20 mouse cellular contexts compared by ENCODE assay signal in the genomic region with DNA sequence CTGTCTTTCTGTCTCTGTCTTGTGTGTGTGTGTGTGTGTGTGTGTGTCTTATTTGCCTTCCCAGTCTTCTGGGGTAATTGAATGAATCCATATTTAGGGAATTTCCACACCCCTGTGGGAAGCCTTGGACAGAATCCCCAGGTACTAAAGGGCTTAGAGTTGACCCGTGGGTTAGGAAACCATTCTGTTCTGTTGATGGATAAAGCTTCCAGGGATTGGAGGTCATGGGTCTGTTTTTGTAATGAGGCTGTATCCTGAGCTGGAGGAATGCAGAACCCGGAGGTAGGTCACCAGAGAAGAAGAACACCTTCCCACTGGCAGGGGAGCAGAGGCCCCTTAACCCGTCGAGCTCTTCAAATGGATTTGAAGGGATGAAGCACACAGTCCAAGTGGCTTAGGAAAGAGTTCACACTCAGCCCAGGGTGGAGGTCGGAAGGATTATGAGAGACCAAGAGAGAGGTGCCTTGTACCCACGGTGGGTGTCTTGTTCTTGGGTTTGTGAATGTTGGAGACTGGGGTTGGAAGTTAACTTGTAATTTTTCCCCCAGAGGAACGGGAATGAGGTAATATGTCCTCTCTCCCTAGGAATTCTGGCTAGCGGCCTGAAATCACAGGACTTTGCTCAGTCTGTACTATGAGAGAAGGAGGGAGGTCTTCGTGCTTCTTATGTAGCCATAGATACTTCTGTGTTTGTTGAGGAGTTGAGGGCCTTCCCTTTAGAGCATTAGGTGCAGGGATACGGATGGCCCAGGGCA. TPM values are rescaled to one million over a fixed set of nuclear protein-coding genes. Genes with fewer than 3 reads are reported as not detected.
DNase-seq lines count a peak whose midpoint lies in the region; ATAC-seq and TF ChIP-seq lines count a peak whose summit lies in the region.
"Had no signal": no experiment of that assay in that cellular context is flagged by ENCODE, and none has a peak within 500 bp of the region (broad histone marks: within the 10 kb centered on the region; RNA-seq: fewer than 3 reads in every experiment).

No protein-coding gene starts in this region.

- no peak for TF ChIP-seq POLR2A in limb, embryonic 14.5 days (IDR thresholded peaks at IDR 0.05; ENCODE audit: borderline replicate concordance, extremely low read depth, insufficient read depth, insufficient read length)

- H3K27me3 ChIP-seq in limb, embryonic 14.5 days (ENCODE audit: control insufficient read depth, insufficient read depth, low read length), result no peaks in the 10 kb centered on the region; the same call in 1 of the 2 replicates
- H3K27me3 ChIP-seq in limb, embryonic 10.5 days (ENCODE audit: low read depth, poor library complexity, severe bottlenecking), result no peaks in the 10 kb centered on the region
- H3K27me3 ChIP-seq in kidney, postnatal 0 days (ENCODE audit: insufficient read depth, low read length), result no peaks in the 10 kb centered on the region
- H3K27me3 ChIP-seq in liver, embryonic 16.5 days (ENCODE audit: control insufficient read depth, insufficient read depth, low read depth, low read length), result no peaks in the 10 kb centered on the region
- H3K27me3 ChIP-seq: embryonic facial prominence, embryonic 15.5 days; lung, embryonic 15.5 days; midbrain, embryonic 15.5 days had no signal

- 0 out of 2 replicates have a peak, but pooled peaks cover 4% of the 10 kb centered on the region for H3K4me1 ChIP-seq in limb, embryonic 14.5 days (ENCODE audit: control insufficient read depth, insufficient read depth, low read length)
- H3K4me1 ChIP-seq in limb, embryonic 10.5 days, result peaks cover 14% of the 10 kb centered on the region
- H3K4me1 ChIP-seq in kidney, postnatal 0 days (replicated peaks; ENCODE audit: insufficient read depth, low read length), result peaks cover 7% of the 10 kb centered on the region; the same call in 1 of the 2 replicates
- no peaks in the 10 kb centered on the region; the same call in none of the 2 replicates for H3K4me1 ChIP-seq in liver, embryonic 16.5 days (ENCODE audit: control insufficient read depth, low read depth, low read length)
- H3K4me1 ChIP-seq: lung, embryonic 15.5 days; midbrain, embryonic 15.5 days had no signal

- TF ChIP-seq CTCF in kidney, postnatal 0 days (IDR thresholded peaks at IDR 0.05; ENCODE audit: low read depth), result no peak

- H3K4me3 ChIP-seq in limb, embryonic 14.5 days (replicated peaks; ENCODE audit: low read length), result no peak overlapping the region
- H3K4me3 ChIP-seq in limb, embryonic 10.5 days, result no peak overlapping the region
- H3K4me3 ChIP-seq in kidney, postnatal 0 days (replicated peaks; ENCODE audit: low read depth, low read length), result no peak overlapping the region
- no peak overlapping the region for H3K4me3 ChIP-seq in liver, embryonic 16.5 days (ENCODE audit: low read depth, low read length)
- H3K4me3 ChIP-seq: embryonic facial prominence, embryonic 15.5 days; forebrain, embryonic 10.5 days; lung, embryonic 15.5 days; midbrain, embryonic 15.5 days had no signal

- 0 out of 2 replicates have a peak, but pooled peaks have one; percentile 34 for ATAC-seq in limb, embryonic 14.5 days (ENCODE audit: low FRiP score, low read depth)
- no peak; the same call in 1 of the 2 replicates for ATAC-seq in kidney, postnatal 0 days (replicated peaks; ENCODE audit: low FRiP score, low read depth)
- peak; percentile 26; the same call in 1 of the 2 replicates for ATAC-seq in liver, embryonic 16.5 days (ENCODE audit: low read depth)
- ATAC-seq: hindbrain, postnatal 0 days; midbrain, embryonic 15.5 days had no signal

- DNase-seq in adrenal gland, postnatal 14 days, result peak; percentile 49
- no peak for DNase-seq in adrenal gland, adult 18-20 months (ENCODE audit: low spot score in 2 of 2)
- peak; percentile 13 for DNase-seq in limb, embryonic 14.5 days (ENCODE audit: low spot score)
- DNase-seq in limb, embryonic 10.5 days (ENCODE audit: low spot score), result no peak
- peak; percentile 50 for DNase-seq in kidney, postnatal 0 days (ENCODE audit: low spot score)
- DNase-seq in adipocyte (ENCODE audit: low spot score), result no peak
- DNase-seq in cerebellum, postnatal 25 days, result no peak
- DNase-seq: adrenal gland, adult 2 months; cerebellum, adult 9-10 months; gastrocnemius, postnatal 10 days had no signal

- H3K36me3 ChIP-seq in limb, embryonic 14.5 days (ENCODE audit: control insufficient read depth, insufficient read depth, low read length), result no peaks in the 10 kb centered on the region
- no peaks in the 10 kb centered on the region for H3K36me3 ChIP-seq in limb, embryonic 10.5 days
- H3K36me3 ChIP-seq in kidney, postnatal 0 days (ENCODE audit: insufficient read depth, low read length), result no peaks in the 10 kb centered on the region
- no peaks in the 10 kb centered on the region for H3K36me3 ChIP-seq in liver, embryonic 16.5 days (ENCODE audit: control insufficient read depth, insufficient read depth)
- H3K36me3 ChIP-seq: embryonic facial prominence, embryonic 15.5 days; forebrain, embryonic 10.5 days; lung, embryonic 15.5 days; midbrain, embryonic 15.5 days had no signal

- 66% methylated on average over 10 of the region's 10 CpGs for WGBS in limb, embryonic 14.5 days
- 77% methylated on average over 10 of the region's 10 CpGs for WGBS in limb, embryonic 10.5 days
- 59% methylated on average over 10 of the region's 10 CpGs for WGBS in kidney, postnatal 0 days
- 47% methylated on average over 10 of the region's 10 CpGs for WGBS in liver, embryonic 16.5 days (ENCODE audit: insufficient replicate concordance)

- no peaks in the 10 kb centered on the region for H3K9me3 ChIP-seq in limb, embryonic 14.5 days (ENCODE audit: control insufficient read depth, low read length)
- no peaks in the 10 kb centered on the region for H3K9me3 ChIP-seq in limb, embryonic 10.5 days (replicated peaks)
- H3K9me3 ChIP-seq in kidney, postnatal 0 days (replicated peaks; ENCODE audit: low read length), result no peaks in the 10 kb centered on the region
- no peaks in the 10 kb centered on the region for H3K9me3 ChIP-seq in liver, embryonic 16.5 days (replicated peaks; ENCODE audit: control insufficient read depth, low read length)
- H3K9me3 ChIP-seq: embryonic facial prominence, embryonic 15.5 days; forebrain, embryonic 10.5 days; lung, embryonic 15.5 days; midbrain, embryonic 15.5 days had no signal

- no peak overlapping the region for H3K4me2 ChIP-seq in limb, embryonic 14.5 days (replicated peaks; ENCODE audit: low read depth, low read length, severe bottlenecking)
- H3K4me2 ChIP-seq in kidney, postnatal 0 days (ENCODE audit: low read length), result no peak overlapping the region
- no peak overlapping the region for H3K4me2 ChIP-seq in liver, embryonic 16.5 days (ENCODE audit: low read depth, low read length)
- H3K4me2 ChIP-seq: embryonic facial prominence, embryonic 15.5 days; heart, embryonic 11.5 days; lung, embryonic 15.5 days; midbrain, embryonic 15.5 days had no signal

- no peak overlapping the region for H3K9ac ChIP-seq in limb, embryonic 14.5 days (ENCODE audit: low read depth, low read length, severe bottlenecking)
- no peak overlapping the region for H3K9ac ChIP-seq in kidney, postnatal 0 days (ENCODE audit: low read depth, low read length)
- no peak overlapping the region for H3K9ac ChIP-seq in liver, embryonic 16.5 days (ENCODE audit: low read depth, low read length)
- H3K9ac ChIP-seq: embryonic facial prominence, embryonic 15.5 days; lung, embryonic 15.5 days; midbrain, embryonic 15.5 days had no signal

- no peak overlapping the region for H3K27ac ChIP-seq in limb, embryonic 14.5 days (replicated peaks; ENCODE audit: low read depth, low read length)
- no peak overlapping the region for H3K27ac ChIP-seq in limb, embryonic 10.5 days
- H3K27ac ChIP-seq in kidney, postnatal 0 days, result peak overlapping the region; percentile 56
- peak overlapping the region; percentile 71 for H3K27ac ChIP-seq in liver, embryonic 16.5 days (ENCODE audit: low read length)
- H3K27ac ChIP-seq: embryonic facial prominence, embryonic 15.5 days; forebrain, embryonic 10.5 days; hindbrain, postnatal 0 days; lung, embryonic 15.5 days; midbrain, embryonic 15.5 days had no signal

RNA-seq across cellular contexts. Expression of gene Slc6a13, which starts 3.6 kb away (rescaled TPM):
- total RNA-seq in adrenal gland, postnatal 14 days (2021), result 3.2 and 17.9 TPM in 2 replicates
- total RNA-seq in adrenal gland, adult 18-20 months (2021), result 1 to 10 TPM in 1 of 2 experiments, under 1 TPM in 1; 0.83 to 6.6 TPM
- polyA plus RNA-seq in limb, embryonic 14.5 days (2012; rRNA removed), result 3.2 and 3.3 TPM in 2 replicates
- polyA plus RNA-seq in limb, embryonic 14.5 days (2014; fragmentation: Nextera tagmentation; extraction: Ambion mirVana), result 2.4 and 2.6 TPM in 2 replicates
- 1.1 and 1.7 TPM in 2 replicates for polyA plus RNA-seq in limb, embryonic 10.5 days (2016; fragmentation: Nextera tagmentation; extraction: Ambion mirVana)
- 43.8 and 47.6 TPM in 2 replicates for polyA plus RNA-seq in kidney, postnatal 0 days (2015; fragmentation: Nextera tagmentation; extraction: Ambion mirVana)
- 40.1 and 43.3 TPM in 2 replicates for polyA plus RNA-seq in liver, embryonic 16.5 days (2015; fragmentation: Nextera tagmentation; extraction: Ambion mirVana)

RNA-seq across cellular contexts. Expression of gene Slc6a12, which starts 39.2 kb away (rescaled TPM):
- 1.9 and 8.0 TPM in 2 replicates for total RNA-seq in adrenal gland, postnatal 14 days (2021)
- under 1 TPM; 0.13 to 0.58 TPM for total RNA-seq in adrenal gland, adult 18-20 months (2021)
- 0.23 and 0.35 TPM in 2 replicates for polyA plus RNA-seq in limb, embryonic 14.5 days (2012; rRNA removed)
- not detected in 2 replicates for polyA plus RNA-seq in limb, embryonic 14.5 days (2014; fragmentation: Nextera tagmentation; extraction: Ambion mirVana)
- 0.55 and 1.0 TPM in 2 replicates for polyA plus RNA-seq in limb, embryonic 10.5 days (2016; fragmentation: Nextera tagmentation; extraction: Ambion mirVana)
- polyA plus RNA-seq in kidney, postnatal 0 days (2015; fragmentation: Nextera tagmentation; extraction: Ambion mirVana), result 4.1 and 5.5 TPM in 2 replicates
- 3.4 and 4.0 TPM in 2 replicates for polyA plus RNA-seq in liver, embryonic 16.5 days (2015; fragmentation: Nextera tagmentation; extraction: Ambion mirVana)
- total RNA-seq: hematopoietic stem cell, adult 5-6 weeks; MEL had no signal
- polyA plus RNA-seq: embryonic facial prominence, embryonic 15.5 days; lung, embryonic 15.5 days had no signal

RNA-seq across cellular contexts. Expression of gene Usp18, which starts 57.9 kb away (rescaled TPM):
- 1.2 and 1.9 TPM in 2 replicates for total RNA-seq in adrenal gland, postnatal 14 days (2021)
- 1 to 10 TPM; 1.9 to 2.3 TPM for total RNA-seq in adrenal gland, adult 18-20 months (2021)
- 1.0 and 1.1 TPM in 2 replicates for polyA plus RNA-seq in limb, embryonic 14.5 days (2012; rRNA removed)
- 1.5 and 1.8 TPM in 2 replicates for polyA plus RNA-seq in limb, embryonic 14.5 days (2014; fragmentation: Nextera tagmentation; extraction: Ambion mirVana)
- polyA plus RNA-seq in limb, embryonic 10.5 days (2016; fragmentation: Nextera tagmentation; extraction: Ambion mirVana), result 0.21 and 0.99 TPM in 2 replicates
- 8.3 and 12.0 TPM in 2 replicates for polyA plus RNA-seq in kidney, postnatal 0 days (2015; fragmentation: Nextera tagmentation; extraction: Ambion mirVana)
- polyA plus RNA-seq in liver, embryonic 16.5 days (2015; fragmentation: Nextera tagmentation; extraction: Ambion mirVana), result 7.8 and 8.8 TPM in 2 replicates
- total RNA-seq: layer of hippocampus, postnatal 14 days had no signal

Comparison
In these comparisons a context has a peak if more than half of its experiments do, and no peak if none do; other contexts are left out.
1. DNase-seq: peak in adrenal gland, postnatal 14 days (single experiment), limb, embryonic 14.5 days (single experiment) and kidney, postnatal 0 days (single experiment); none in adrenal gland, adult 18-20 months (0 of 2), limb, embryonic 10.5 days (single experiment), adipocyte (single experiment) and cerebellum, postnatal 25 days (0 of 2).
2. H3K27ac ChIP-seq: peak in kidney, postnatal 0 days (single experiment) and liver, embryonic 16.5 days (single experiment); none in limb, embryonic 14.5 days (single experiment) and limb, embryonic 10.5 days (single experiment).